Mouse (Mus musculus): ENCODE measurements around the gene Serpinb3c. TPM values are rescaled to one million over a fixed set of nuclear protein-coding genes. Genes with fewer than 3 reads are reported as not detected.
A peak's percentile ranks its signal among the peaks of the same experiment; 100 is the strongest.
"Not testable (repeated sequence)": the region's sequence is repeated elsewhere in the genome, so short reads cannot be mapped to it uniquely, and the experiment has no call there.

The Serpinb3c gene
- total RNA-seq (2022) = not detected

DNA sequence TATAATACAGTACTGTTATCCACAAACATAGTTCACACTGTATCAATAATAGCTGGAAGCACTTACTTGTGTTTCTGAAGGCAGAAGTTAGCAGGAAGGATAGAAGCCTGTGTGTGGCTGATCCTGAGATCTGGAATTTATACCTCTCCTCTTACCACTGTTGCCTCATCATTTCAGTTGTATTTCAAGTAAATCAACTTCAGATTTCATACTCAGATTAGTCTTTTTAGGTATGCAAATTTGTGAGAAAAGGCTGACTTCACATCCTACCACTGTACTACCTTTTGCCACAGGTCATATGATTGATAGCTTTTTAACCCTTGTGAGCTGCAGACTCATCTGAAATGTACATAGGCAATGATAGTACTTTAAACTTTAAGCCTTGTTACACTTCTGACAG is at the start of gene Serpinb3c, which contains the start of gene Serpinb3b:
TSS of gene Serpinb3c (minus strand) at position 111 of the 400 bp plus-strand sequence.
TSS of gene Serpinb3b (minus strand) at position 101 of the 400 bp plus-strand sequence.
- not testable (repeated sequence) for DNase-seq (ENCODE audit: low spot score in 2 of 2)

DNA sequence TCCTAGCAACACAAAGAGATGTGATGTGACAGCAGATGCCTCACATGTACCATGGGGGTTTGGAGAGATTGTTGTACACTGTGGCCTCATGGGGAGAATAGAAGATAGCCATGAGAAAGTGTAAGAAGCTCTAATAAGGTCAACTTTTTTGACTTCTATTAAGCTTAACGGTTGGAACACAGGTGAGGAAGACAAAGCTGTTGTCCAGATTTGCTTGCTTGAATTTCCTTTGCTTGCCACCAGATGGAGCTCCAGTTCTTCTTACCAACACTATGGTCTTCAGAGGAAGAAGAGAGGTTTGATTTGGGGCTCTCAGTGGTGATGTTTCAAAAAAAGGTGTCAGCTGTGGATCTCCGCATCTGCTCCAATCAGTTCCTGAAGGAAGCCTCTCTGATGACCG is 35.0 kb downstream of the Serpinb3c start:
- DNase-seq (ENCODE audit: low spot score in 2 of 2) = peak; percentile 4 to 22

Other genes starting within 250 kb of the Serpinb3c start
- not detected for gene Serpinb3a, start 226.1 kb downstream of the Serpinb3c start, total RNA-seq (2022)
- gene Serpinb3d, start 194.9 kb downstream of the Serpinb3c start, total RNA-seq (2022) = not detected
- gene Serpinb3b, start within 50 bp of the Serpinb3c start, total RNA-seq (2022) = not detected
- not detected for gene Serpinb11, start 82.8 kb upstream of the Serpinb3c start, total RNA-seq (2022)
- gene Serpinb7, start 121.3 kb upstream of the Serpinb3c start, total RNA-seq (2022) = under 1 TPM in 3 of 4 experiments, not detected in 1; 0.17 to 0.41 (median 0.24) TPM
- not detected for gene Serpinb2, start 233.1 kb upstream of the Serpinb3c start, total RNA-seq (2022)